Mouse (Mus musculus): ENCODE data around the gene Tango6.

DNA sequence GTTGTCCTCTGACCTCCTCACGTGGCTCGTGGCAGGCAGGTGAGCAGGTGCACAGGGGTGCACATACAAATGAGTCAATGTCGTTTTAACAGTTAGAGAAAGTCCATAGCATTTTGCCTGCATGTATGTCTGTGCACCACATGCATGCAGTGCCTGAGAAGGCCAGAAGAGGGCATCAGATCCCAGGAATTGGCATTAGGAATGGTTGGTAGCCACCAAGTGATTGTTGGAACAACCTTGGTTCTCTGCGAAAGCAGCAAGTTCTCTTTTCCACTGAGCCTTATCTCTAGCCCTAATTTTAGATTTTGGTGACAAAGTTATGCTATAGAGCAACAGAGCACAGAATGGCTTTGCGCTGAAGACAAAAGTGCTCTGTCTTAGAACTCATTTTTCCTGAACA, 16.7 kb downstream of the Tango6 start:
- TF ChIP-seq CTCF (IDR thresholded peaks at IDR 0.05; ENCODE audit: extremely low read depth, insufficient read depth, insufficient read length, insufficient replicate concordance) (peak; percentile 34; the same call in 1 of the 2 replicates), POLR2A (IDR thresholded peaks at IDR 0.05; ENCODE audit: low read depth, low read length) (no peak)
